Mouse (Mus musculus) liver, adult 2 months (tissue): ENCODE data around the gene Gm38394. TPM values are rescaled to one million over a fixed set of nuclear protein-coding genes. Genes with fewer than 3 reads are reported as not detected.

ENCODE experiments used
- DNase-seq: peaks from one replicate; pipeline ENCODE4 v3.0.0-alpha.2; 2011; ENCODE audit warnings: low read depth, low spot score; ENCODE audit errors: extremely low read depth
- H3K27ac ChIP-seq: fragments of 200-500 bp; replicated peaks from 2 replicates; pipeline ENCODE4 v1.5.1; 2012; ENCODE audit warnings: low read depth, mild to moderate bottlenecking, control low read depth, inconsistent platforms, low read length; ENCODE audit not compliant: insufficient read depth
- H3K27me3 ChIP-seq: fragments of 200-500 bp; 2 replicates; pipeline ENCODE4 v1.6.1; 2012; ENCODE audit warnings: mild to moderate bottlenecking, moderate library complexity, low read length, inconsistent platforms; ENCODE audit not compliant: control insufficient read depth, insufficient read depth
- H3K36me3 ChIP-seq: fragments of 200-500 bp; 2 replicates; pipeline ENCODE4 v1.6.1; 2012; ENCODE audit warnings: low read length, inconsistent platforms; ENCODE audit not compliant: control insufficient read depth, insufficient read depth
- H3K4me1 ChIP-seq: fragments of 200-500 bp; 2 replicates; pipeline ENCODE4 v1.6.1; 2011; ENCODE audit warnings: low read length; ENCODE audit not compliant: control insufficient read depth, insufficient read depth
- H3K4me3 ChIP-seq: fragments of 200-500 bp; 2 replicates; pipeline ENCODE4 v1.5.1; 2011; ENCODE audit warnings: low read depth, mild to moderate bottlenecking, control low read depth, low read length, moderate library complexity; ENCODE audit not compliant: insufficient read depth
- H3K79me2 ChIP-seq: fragments of 200-500 bp; 2 replicates; pipeline ENCODE4 v1.6.1; 2012; ENCODE audit warnings: inconsistent platforms, mild to moderate bottlenecking, low read length, moderate library complexity; ENCODE audit not compliant: control insufficient read depth, insufficient read depth
- H3K9ac ChIP-seq: fragments of 200-500 bp; 2 replicates; pipeline ENCODE4 v1.6.1; 2012; ENCODE audit warnings: low read depth, mild to moderate bottlenecking, control low read depth, inconsistent platforms, low read length
- CTCF ChIP-seq: fragments of 200-500 bp; IDR thresholded peaks from 2 replicates; pipeline ENCODE4 v1.5.1; 2011; ENCODE audit warnings: low read depth, low read length, control low read depth
- POLR2A ChIP-seq: fragments of 200-500 bp; IDR thresholded peaks from 2 replicates; pipeline ENCODE4 v1.6.1; 2011; ENCODE audit warnings: low read length, control low read depth; ENCODE audit not compliant: insufficient read depth; ENCODE audit errors: extremely low read depth
- WGBS: fragments of 180-500 bp; shearing (Covaris S2); methylation state at CpG from one replicate; pipeline ENCODE4 v1.1.7; 2018; 5-methylcytosine and 5-hydroxymethylcytosine counted together
- polyA plus RNA-seq: library from polyadenylated mRNA; depleted of rRNA; stranded (reverse); fragments of >200 nt; gene quantifications from 2 replicates; pipeline ENCODE4 v1.2.3, GENCODE M21; 2012
- total RNA-seq: library from RNA; depleted of rRNA; stranded (reverse); fragments of >200 nt; gene quantifications from 2 replicates; pipeline ENCODE4 v1.2.3, GENCODE M21; 2014

Gene Gm38394
- total and polyA plus RNA-seq, 2 experiments: 1.8 to 9.6 TPM

DNA sequence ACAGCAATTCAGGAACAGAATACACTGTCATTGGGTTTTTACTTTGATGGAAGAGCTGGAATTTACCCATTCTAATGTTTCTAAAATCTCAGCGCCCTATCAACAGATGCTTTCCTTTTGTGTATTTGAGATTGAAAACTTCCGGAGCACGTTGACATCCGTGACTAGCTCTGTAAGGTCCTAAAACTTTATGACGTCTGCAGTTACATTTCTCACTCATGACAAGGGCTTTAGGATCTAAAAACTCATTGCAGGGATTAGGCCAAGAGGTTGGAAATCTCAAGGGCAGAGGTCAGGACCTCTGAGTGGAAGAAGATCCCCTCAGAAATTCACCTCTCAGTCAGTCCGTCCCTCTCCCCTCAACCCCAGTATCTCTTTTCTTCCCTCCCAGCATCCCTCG is 27.2 kb upstream of the Gm38394 start:
- no peak overlapping the region for H3K4me3 ChIP-seq
- no peak overlapping the region for H3K27ac ChIP-seq

DNA sequence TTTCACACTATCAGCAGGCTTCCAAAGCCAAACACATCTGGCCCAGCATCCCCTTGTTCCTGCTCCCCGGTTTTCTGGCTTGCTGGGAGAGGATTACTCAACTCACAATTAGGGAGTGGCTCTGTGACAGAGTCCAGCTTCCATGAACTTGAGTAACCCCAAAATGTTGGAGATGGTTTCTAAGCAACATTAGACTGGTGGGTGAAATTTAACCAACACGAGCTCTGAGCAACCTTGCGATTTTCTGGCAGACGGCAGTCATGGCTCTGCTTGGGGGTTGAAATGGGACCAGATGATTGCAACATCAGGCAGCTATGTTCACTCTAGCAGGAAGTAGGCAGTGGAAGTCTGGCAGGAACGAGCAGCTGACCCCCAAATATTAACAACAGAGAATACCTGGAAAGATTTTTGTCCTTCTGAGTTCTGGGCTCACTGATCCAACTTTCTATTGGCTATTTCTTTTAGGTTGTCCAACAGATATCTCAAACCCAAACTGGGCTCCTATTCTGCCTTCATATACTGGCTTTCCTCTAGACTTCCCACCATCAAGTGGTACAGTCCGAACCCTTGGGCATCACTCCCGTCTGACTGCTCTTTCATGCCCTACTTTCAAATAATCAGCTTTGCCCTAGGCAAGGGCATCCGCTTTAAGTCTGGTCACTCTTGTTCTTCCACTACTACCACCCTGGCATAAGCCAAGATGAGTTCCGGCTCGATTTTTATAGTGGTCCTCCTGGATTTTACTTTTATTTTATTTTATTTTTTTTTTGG is 24.8 kb upstream of the Gm38394 start:
- peak; percentile 100 for DNase-seq
- H3K27me3 ChIP-seq: no peaks in the 10 kb centered on the region
- peak overlapping the region; percentile 36; the same call in 1 of the 2 replicates for H3K9ac ChIP-seq
- no peaks in the 10 kb centered on the region for H3K79me2 ChIP-seq
- H3K27ac ChIP-seq: peak overlapping the region; percentile 66
- 24% methylated on average over 10 of the region's 10 CpGs for WGBS
- no peaks in the 10 kb centered on the region for H3K36me3 ChIP-seq
- no peak overlapping the region for H3K4me3 ChIP-seq
- TF ChIP-seq CTCF (no peak), POLR2A (no peak)
- peaks cover 8% of the 10 kb centered on the region; the same call in 1 of the 2 replicates for H3K4me1 ChIP-seq

More for the DNA sequence above, 27.2 kb upstream of the Gm38394 start:
- no peak for DNase-seq
- Histone ChIP-seq H3K9ac (no peak overlapping the region), H3K27me3 (no peaks in the 10 kb centered on the region), H3K4me1 (peaks cover 6% of the 10 kb centered on the region; the same call in 1 of the 2 replicates), H3K79me2 (no peaks in the 10 kb centered on the region), H3K36me3 (no peaks in the 10 kb centered on the region)
- WGBS: 86% methylated on average over 7 of the region's 7 CpGs
- TF ChIP-seq CTCF (no peak), POLR2A (no peak)

DNA sequence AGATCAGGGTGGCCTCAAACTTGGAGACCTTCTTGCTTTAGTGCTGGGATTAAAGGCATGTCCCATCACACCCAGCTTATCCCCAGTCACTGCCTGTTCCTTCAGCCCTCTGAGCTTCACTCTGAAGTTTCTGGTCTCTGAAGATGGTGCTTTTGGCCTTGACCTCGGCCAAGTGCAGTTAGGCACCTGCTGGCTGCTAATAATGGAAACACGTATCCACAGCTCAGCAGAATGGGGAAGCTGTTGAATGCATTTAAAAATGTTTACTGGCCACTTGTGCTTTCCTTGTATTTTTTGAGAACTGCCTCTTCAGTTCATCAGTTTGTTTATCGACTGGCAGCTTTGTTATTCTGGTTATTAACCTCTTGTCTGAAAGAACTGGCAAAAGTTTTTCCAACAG is 10.7 kb upstream of the Gm38394 start:
- no peak for DNase-seq
- Histone ChIP-seq H3K4me1 (no peaks in the 10 kb centered on the region), H3K9ac (no peak overlapping the region), H3K36me3 (no peaks in the 10 kb centered on the region), H3K4me3 (no peak overlapping the region), H3K79me2 (no peaks in the 10 kb centered on the region), H3K27me3 (no peaks in the 10 kb centered on the region), H3K27ac (no peak overlapping the region)
- TF ChIP-seq CTCF: no peak
- no peak for TF ChIP-seq POLR2A
- WGBS: 75% methylated on average over 3 of the region's 3 CpGs

DNA sequence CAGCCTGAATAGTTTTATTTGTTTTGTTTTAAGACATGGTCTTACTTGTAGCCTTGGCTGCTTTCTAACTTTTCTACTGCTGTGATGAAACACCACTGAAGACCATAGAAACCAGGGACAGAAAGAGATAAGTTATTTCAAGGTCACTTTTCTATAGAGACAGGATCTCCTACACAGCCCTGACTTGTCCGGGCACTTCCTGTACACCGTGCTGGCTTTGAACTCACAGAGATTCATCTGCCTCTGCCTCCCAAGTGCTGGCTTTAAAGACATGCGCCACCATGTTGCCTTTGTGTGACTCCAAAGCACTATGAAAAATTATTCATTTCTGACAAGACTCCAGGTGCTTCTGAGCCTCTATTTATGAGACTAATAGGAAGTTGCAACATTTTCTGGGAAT is 10.1 kb upstream of the Gm38394 start:
- H3K4me3 ChIP-seq: no peak overlapping the region
- no peak for TF ChIP-seq POLR2A
- TF ChIP-seq CTCF: no peak
- no peak overlapping the region for H3K9ac ChIP-seq
- DNase-seq: no peak
- no peaks in the 10 kb centered on the region for H3K4me1 ChIP-seq
- H3K79me2 ChIP-seq: no peaks in the 10 kb centered on the region
- 82% methylated on average over 3 of the region's 3 CpGs for WGBS
- H3K27me3 ChIP-seq: no peaks in the 10 kb centered on the region
- no peaks in the 10 kb centered on the region for H3K36me3 ChIP-seq
- H3K27ac ChIP-seq: no peak overlapping the region

DNA sequence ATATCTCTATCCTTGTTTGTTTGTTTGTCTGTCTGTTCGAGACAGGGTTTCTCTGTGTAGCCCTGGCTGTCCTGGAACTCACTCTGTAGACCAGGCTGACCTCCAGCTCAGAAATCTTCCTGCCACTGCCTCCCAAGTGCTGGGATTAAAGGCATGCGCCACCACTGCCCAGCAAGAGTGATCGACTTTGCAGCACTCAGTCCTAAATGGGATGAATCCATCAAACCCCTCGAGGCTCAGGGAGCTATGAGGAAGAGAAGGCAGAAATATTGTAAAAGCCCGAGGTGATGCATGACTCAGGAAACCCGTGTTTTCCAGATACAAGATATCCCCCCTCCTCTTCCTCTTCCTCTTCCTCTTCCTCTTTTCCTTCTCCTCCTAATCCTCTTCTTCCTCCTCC is 9.7 kb upstream of the Gm38394 start:
- peaks cover 2% of the 10 kb centered on the region; the same call in 1 of the 2 replicates for H3K4me1 ChIP-seq
- no peak overlapping the region for H3K27ac ChIP-seq
- no peak for DNase-seq
- H3K4me3 ChIP-seq: no peak overlapping the region
- no peaks in the 10 kb centered on the region for H3K36me3 ChIP-seq
- TF ChIP-seq POLR2A (no peak), CTCF (no peak)
- no peaks in the 10 kb centered on the region for H3K27me3 ChIP-seq
- H3K9ac ChIP-seq: no peak overlapping the region
- H3K79me2 ChIP-seq: no peaks in the 10 kb centered on the region; the same call in 1 of the 2 replicates
- 83% methylated on average over 6 of the region's 6 CpGs for WGBS

DNA sequence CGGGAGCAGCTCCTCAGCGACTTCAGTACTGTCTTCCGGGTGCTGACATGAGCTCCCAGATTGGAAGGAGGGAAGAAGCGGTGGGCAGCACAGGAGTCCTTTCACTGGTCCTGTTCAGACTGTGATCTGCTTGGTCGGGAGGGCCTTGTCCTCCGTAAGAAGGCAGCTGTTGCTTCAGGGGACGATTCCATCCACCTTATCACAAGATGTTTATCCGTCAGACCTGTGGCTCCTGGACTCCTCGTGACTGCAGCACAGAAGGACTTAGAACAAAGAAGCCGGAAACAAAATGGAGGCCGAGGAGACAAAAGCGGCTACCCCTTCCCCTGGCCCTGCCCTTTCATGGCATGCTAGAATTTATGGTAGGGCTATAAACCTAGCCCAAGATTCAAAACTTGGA is 9.1 kb upstream of the Gm38394 start:
- no peak for DNase-seq
- H3K79me2 ChIP-seq: no peaks in the 10 kb centered on the region; the same call in 1 of the 2 replicates
- TF ChIP-seq POLR2A: no peak
- no peak for TF ChIP-seq CTCF
- H3K36me3 ChIP-seq: no peaks in the 10 kb centered on the region
- H3K9ac ChIP-seq: no peak overlapping the region
- H3K27me3 ChIP-seq: no peaks in the 10 kb centered on the region
- WGBS: 96% methylated on average over 12 of the region's 12 CpGs
- H3K27ac ChIP-seq: no peak overlapping the region
- H3K4me3 ChIP-seq: no peak overlapping the region
- H3K4me1 ChIP-seq: peaks cover 3% of the 10 kb centered on the region; the same call in 1 of the 2 replicates
